Mouse (Mus musculus): ENCODE results near the gene Gm10100. TPM values are rescaled to one million over a fixed set of nuclear protein-coding genes. Genes with fewer than 3 reads are reported as not detected.
"Not testable (repeated sequence)": the region's sequence is repeated elsewhere in the genome, so short reads cannot be mapped to it uniquely, and the experiment has no call there.

Gene Gm10100
- polyA plus RNA-seq, 1 experiment from 2014 or later, result not detected

GRCm38 (mm10) chr10:77769727-77770126 lies 43.4 kb downstream of the Gm10100 start:
- Histone ChIP-seq H3K27ac (no peak overlapping the region), H3K36me3 (no peaks in the 10 kb centered on the region), H3K9ac (no peak overlapping the region), H3K9me3 (no peaks in the 10 kb centered on the region), H3K27me3 (no peaks in the 10 kb centered on the region), H3K4me1 (no peaks in the 10 kb centered on the region), H3K4me3 (no peak overlapping the region), H3K4me2 (replicated peaks) (no peak overlapping the region)
- ATAC-seq (ENCODE audit: low FRiP score, low read depth), result no peak
- WGBS, result 64% methylated on average over 1 of the region's 1 CpGs

DNA sequence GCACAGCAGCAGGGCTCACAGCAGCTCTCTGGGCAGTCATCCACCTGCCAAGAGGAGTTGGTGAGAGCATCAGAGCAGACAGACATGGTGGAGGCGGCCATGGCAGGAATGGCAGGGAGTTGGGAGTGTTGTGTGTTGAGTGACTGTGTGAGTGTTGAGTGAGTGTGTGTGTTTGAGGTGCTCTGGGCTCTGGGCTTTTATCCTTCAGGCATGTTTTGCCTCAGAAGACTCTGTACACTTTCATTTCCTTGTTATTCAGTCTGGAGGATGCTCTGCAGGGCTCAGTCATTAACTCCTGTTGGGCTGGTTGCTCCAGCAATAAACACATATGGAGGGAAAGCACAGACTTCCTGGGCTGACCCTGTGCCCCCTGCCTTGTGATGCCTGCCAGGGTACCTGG lies 44.9 kb downstream of the Gm10100 start, which contains the start of gene Gm3238:
Gm3238 (minus strand) TSS at position 101 of the 400 bp plus-strand sequence.
- not testable (repeated sequence) for H3K9ac ChIP-seq; H3K4me3 ChIP-seq; H3K9me3 ChIP-seq; H3K4me2 ChIP-seq (replicated peaks); H3K27ac ChIP-seq; H3K27me3 ChIP-seq; H3K36me3 ChIP-seq; H3K4me1 ChIP-seq; ATAC-seq (ENCODE audit: low FRiP score, low read depth)
- WGBS, result 40% methylated on average over 1 of the region's 1 CpGs

DNA sequence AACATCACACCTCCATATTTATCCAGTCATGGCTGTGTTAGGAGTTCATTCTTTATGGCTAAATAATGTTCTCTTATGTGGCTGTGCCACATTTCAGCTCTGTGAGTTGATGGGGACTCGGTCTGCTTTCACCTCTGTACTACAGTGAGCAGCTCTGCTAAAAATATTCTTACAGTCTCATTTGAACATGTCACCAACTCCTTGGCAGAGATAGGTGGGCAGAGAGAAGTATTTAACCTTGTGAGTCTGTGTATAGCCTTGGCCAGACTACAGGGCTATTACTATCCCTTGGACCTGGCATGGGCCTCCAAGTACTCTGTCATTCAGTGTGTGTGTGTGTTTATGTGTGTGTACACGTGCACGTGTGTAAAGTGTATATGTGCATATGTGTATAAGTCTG lies 45.9 kb downstream of the Gm10100 start:
- not testable (repeated sequence) for H3K4me3 ChIP-seq; H3K4me2 ChIP-seq (replicated peaks); H3K9ac ChIP-seq; H3K9me3 ChIP-seq; H3K36me3 ChIP-seq; H3K27ac ChIP-seq; H3K27me3 ChIP-seq; ATAC-seq (ENCODE audit: low FRiP score, low read depth); H3K4me1 ChIP-seq
- 84% methylated on average over 2 of the region's 3 CpGs for WGBS

Other genes with a start within 250 kb of the Gm10100 start
- 40.7 and 43.6 TPM in 2 replicates for gene Fam207a, start 210.7 kb upstream of the Gm10100 start, polyA plus RNA-seq (2015; fragmentation: Nextera tagmentation; extraction: Ambion mirVana)
- 1.2 and 1.3 TPM in 2 replicates for gene Itgb2, start 196.2 kb upstream of the Gm10100 start, polyA plus RNA-seq (2015; fragmentation: Nextera tagmentation; extraction: Ambion mirVana)
- 122 and 124 TPM in 2 replicates for gene Pttg1ip, start 144.8 kb upstream of the Gm10100 start, polyA plus RNA-seq (2015; fragmentation: Nextera tagmentation; extraction: Ambion mirVana)
- 389 and 422 TPM in 2 replicates for gene Sumo3, start 120.4 kb upstream of the Gm10100 start, polyA plus RNA-seq (2015; fragmentation: Nextera tagmentation; extraction: Ambion mirVana)
- 3.9 TPM in 1 of 2 replicates, not detected in the other for gene Gm49325, start 120.3 kb upstream of the Gm10100 start, polyA plus RNA-seq (2015; fragmentation: Nextera tagmentation; extraction: Ambion mirVana)
- 89.3 and 96.0 TPM in 2 replicates for gene Ube2g2, start 104.2 kb upstream of the Gm10100 start, polyA plus RNA-seq (2015; fragmentation: Nextera tagmentation; extraction: Ambion mirVana)
- 0.74 and 1.3 TPM in 2 replicates for gene Tspear, start 39.9 kb upstream of the Gm10100 start, polyA plus RNA-seq (2015; fragmentation: Nextera tagmentation; extraction: Ambion mirVana)
- gene Gm19402, start 35.7 kb upstream of the Gm10100 start, polyA plus RNA-seq (2015; fragmentation: Nextera tagmentation; extraction: Ambion mirVana), result not detected in 2 replicates
- not detected in 2 replicates for gene Gm9508, start 29.3 kb upstream of the Gm10100 start, polyA plus RNA-seq (2015; fragmentation: Nextera tagmentation; extraction: Ambion mirVana)
- gene Gm10272, start 19.9 kb upstream of the Gm10100 start, polyA plus RNA-seq (2015; fragmentation: Nextera tagmentation; extraction: Ambion mirVana), result not detected in 2 replicates
- 0.51 TPM in 1 of 2 replicates, not detected in the other for gene Gm10024, start 15.0 kb upstream of the Gm10100 start, polyA plus RNA-seq (2015; fragmentation: Nextera tagmentation; extraction: Ambion mirVana)
- not detected in 2 replicates for gene Gm10142, start 10.7 kb upstream of the Gm10100 start, polyA plus RNA-seq (2015; fragmentation: Nextera tagmentation; extraction: Ambion mirVana)
- gene Krtap12-1, start 5.9 kb upstream of the Gm10100 start, polyA plus RNA-seq (2015; fragmentation: Nextera tagmentation; extraction: Ambion mirVana), result 0.23 TPM in 1 of 2 replicates, not detected in the other
- not detected in 2 replicates for gene Gm18596, start 16.2 kb downstream of the Gm10100 start, polyA plus RNA-seq (2015; fragmentation: Nextera tagmentation; extraction: Ambion mirVana)
- not detected in 2 replicates for gene Gm9736, start 24.9 kb downstream of the Gm10100 start, polyA plus RNA-seq (2015; fragmentation: Nextera tagmentation; extraction: Ambion mirVana)
- gene Gm3233, start 33.2 kb downstream of the Gm10100 start, polyA plus RNA-seq (2015; fragmentation: Nextera tagmentation; extraction: Ambion mirVana), result not detected in 2 replicates
- not detected in 2 replicates for gene Gm3238, start 44.8 kb downstream of the Gm10100 start, polyA plus RNA-seq (2015; fragmentation: Nextera tagmentation; extraction: Ambion mirVana)
- not detected in 2 replicates for gene Gm7138, start 50.5 kb downstream of the Gm10100 start, polyA plus RNA-seq (2015; fragmentation: Nextera tagmentation; extraction: Ambion mirVana)
- gene Gm3250, start 56.1 kb downstream of the Gm10100 start, polyA plus RNA-seq (2015; fragmentation: Nextera tagmentation; extraction: Ambion mirVana), result not detected in 2 replicates
- not detected in 2 replicates for gene Gm7137, start 61.7 kb downstream of the Gm10100 start, polyA plus RNA-seq (2015; fragmentation: Nextera tagmentation; extraction: Ambion mirVana)
- not detected in 2 replicates for gene Gm9639, start 68.6 kb downstream of the Gm10100 start, polyA plus RNA-seq (2015; fragmentation: Nextera tagmentation; extraction: Ambion mirVana)
- gene Gm19668, start 72.6 kb downstream of the Gm10100 start, polyA plus RNA-seq (2015; fragmentation: Nextera tagmentation; extraction: Ambion mirVana), result not detected in 2 replicates
- not detected in 2 replicates for gene Gm9507, start 85.4 kb downstream of the Gm10100 start, polyA plus RNA-seq (2015; fragmentation: Nextera tagmentation; extraction: Ambion mirVana)
- gene Gm2696, start 88.2 kb downstream of the Gm10100 start, polyA plus RNA-seq (2015; fragmentation: Nextera tagmentation; extraction: Ambion mirVana), result not detected in 2 replicates
- not detected in 2 replicates for gene Krtap10-4, start 100.6 kb downstream of the Gm10100 start, polyA plus RNA-seq (2015; fragmentation: Nextera tagmentation; extraction: Ambion mirVana)
- gene Krtap10-10, start 109.5 kb downstream of the Gm10100 start, polyA plus RNA-seq (2015; fragmentation: Nextera tagmentation; extraction: Ambion mirVana), result not detected in 2 replicates
- not detected in 2 replicates for gene Gm36176, start 120.3 kb downstream of the Gm10100 start, polyA plus RNA-seq (2015; fragmentation: Nextera tagmentation; extraction: Ambion mirVana)
- not detected in 2 replicates for gene Gm10318, start 126.4 kb downstream of the Gm10100 start, polyA plus RNA-seq (2015; fragmentation: Nextera tagmentation; extraction: Ambion mirVana)
- gene Gm3285, start 135.5 kb downstream of the Gm10100 start, polyA plus RNA-seq (2015; fragmentation: Nextera tagmentation; extraction: Ambion mirVana), result not detected in 2 replicates
- gene Lrrc3, start 176.1 kb downstream of the Gm10100 start, polyA plus RNA-seq (2015; fragmentation: Nextera tagmentation; extraction: Ambion mirVana), result 4.1 and 4.7 TPM in 2 replicates
- gene Trpm2, start 244.1 kb downstream of the Gm10100 start, polyA plus RNA-seq (2015; fragmentation: Nextera tagmentation; extraction: Ambion mirVana), result 0.28 and 0.29 TPM in 2 replicates